Mouse (Mus musculus) thymus, adult 2 months (tissue): ENCODE measurements around the gene Kpna1.

Experiments used
- CTCF ChIP-seq: fragments of 200-500 bp; IDR thresholded peaks from 2 replicates; pipeline ENCODE4 v1.5.1; 2012; ENCODE audit warnings: mild to moderate bottlenecking, control low read depth, low read length, moderate library complexity, borderline replicate concordance; ENCODE audit not compliant: control insufficient read depth, poor library complexity, insufficient read depth; ENCODE audit errors: extremely low read depth
- POLR2A ChIP-seq: fragments of 200-500 bp; IDR thresholded peaks from 2 replicates; pipeline ENCODE4 v1.6.1; 2012; ENCODE audit warnings: mild to moderate bottlenecking, low read length, control low read depth, moderate library complexity; ENCODE audit not compliant: control insufficient read depth, poor library complexity, insufficient read depth; ENCODE audit errors: extremely low read depth

- no peak for TF ChIP-seq POLR2A
- no peak for TF ChIP-seq CTCF
These were observed 39.3 kb upstream of the Kpna1 start for GRCm38 (mm10) chr16:35939261-35939660.
